Mouse (Mus musculus) forebrain, embryonic 16.5 days (tissue): ENCODE data around the gene Havcr1. TPM values are rescaled to one million over a fixed set of nuclear protein-coding genes. Genes with fewer than 3 reads are reported as not detected.
"Not testable (repeated sequence)": the region's sequence is repeated elsewhere in the genome, so short reads cannot be mapped to it uniquely, and the experiment has no call there.

ENCODE experiments used
- ATAC-seq: fragments of 200-750 bp; cut with Nextera tagmentation; 2 replicates; pipeline ENCODE4 v1.8.0; 2017; ENCODE audit warnings: mild to moderate bottlenecking, moderate library complexity
- H3K27ac ChIP-seq: fragments of 300-500 bp; sonication (generic); 2 replicates; pipeline ENCODE4 v1.5.1; 2014; ENCODE audit warnings: low read length, control low read depth
- H3K27me3 ChIP-seq: fragments of 300-500 bp; sonication (generic); replicated peaks from 2 replicates; pipeline ENCODE4 v1.6.1; 2014; ENCODE audit warnings: low read length; ENCODE audit not compliant: control insufficient read depth, insufficient read depth
- H3K36me3 ChIP-seq: fragments of 300-500 bp; sonication (generic); 2 replicates; pipeline ENCODE4 v1.6.1; 2014; ENCODE audit not compliant: control insufficient read depth, insufficient read depth
- H3K4me1 ChIP-seq: fragments of 300-500 bp; sonication (generic); replicated peaks from 2 replicates; pipeline ENCODE4 v1.6.1; 2014; ENCODE audit warnings: low read length; ENCODE audit not compliant: control insufficient read depth, insufficient read depth
- H3K4me2 ChIP-seq: fragments of 300-500 bp; sonication (generic); 2 replicates; pipeline ENCODE4 v1.6.1; 2014; ENCODE audit warnings: mild to moderate bottlenecking, low read length, control low read depth
- H3K4me3 ChIP-seq: fragments of 300-500 bp; sonication (generic); replicated peaks from 2 replicates; pipeline ENCODE4 v1.5.1; 2014; ENCODE audit warnings: mild to moderate bottlenecking, low read length, control low read depth
- H3K9ac ChIP-seq: fragments of 300-500 bp; sonication (generic); replicated peaks from 2 replicates; pipeline ENCODE4 v1.6.1; 2014; ENCODE audit warnings: low read depth, low read length, control low read depth
- H3K9me3 ChIP-seq: fragments of 300-500 bp; sonication (generic); 2 replicates; pipeline ENCODE4 v1.6.1; 2016; ENCODE audit warnings: low read length; ENCODE audit not compliant: control insufficient read depth
- WGBS: fragments of 180-500 bp; shearing (Covaris S2); extraction: QIAGEN DNeasy Blood & Tissue Kit; methylation state at CpG from one replicate; pipeline ENCODE4 v1.1.7; 2014; 5-methylcytosine and 5-hydroxymethylcytosine counted together
- polyA plus RNA-seq: library from polyadenylated mRNA; unstranded; fragments of >200 nt; fragmentation: Nextera tagmentation; extraction: Ambion mirVana; gene quantifications from 2 replicates; pipeline ENCODE4 v1.2.1, GENCODE M21; 2015

Havcr1 gene
- polyA plus RNA-seq, 1 experiment from 2014 or later = not detected

DNA sequence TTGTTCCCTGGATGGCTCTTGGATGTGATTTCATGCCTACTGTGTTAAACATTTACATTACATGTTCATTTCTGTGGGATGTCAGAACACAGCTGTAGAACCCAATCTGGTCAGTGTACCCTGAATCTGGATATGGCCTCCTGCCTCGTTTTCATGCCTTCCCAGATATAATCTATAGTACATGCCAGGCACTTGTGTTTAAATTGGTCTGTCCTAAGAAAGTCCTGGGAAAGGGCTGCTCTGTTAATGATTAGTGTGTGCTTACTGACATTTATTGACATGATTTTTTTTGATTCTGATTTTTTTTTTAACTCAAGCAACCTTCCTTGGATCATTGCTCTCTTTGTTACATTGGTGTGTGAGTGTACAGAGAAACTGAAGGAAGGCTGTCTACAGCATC lies 263 bp upstream of the Havcr1 start:
- no peaks in the 10 kb centered on the region for H3K9me3 ChIP-seq
- 44% methylated on average over 1 of the region's 1 CpGs for WGBS
- ATAC-seq = no peak

DNA sequence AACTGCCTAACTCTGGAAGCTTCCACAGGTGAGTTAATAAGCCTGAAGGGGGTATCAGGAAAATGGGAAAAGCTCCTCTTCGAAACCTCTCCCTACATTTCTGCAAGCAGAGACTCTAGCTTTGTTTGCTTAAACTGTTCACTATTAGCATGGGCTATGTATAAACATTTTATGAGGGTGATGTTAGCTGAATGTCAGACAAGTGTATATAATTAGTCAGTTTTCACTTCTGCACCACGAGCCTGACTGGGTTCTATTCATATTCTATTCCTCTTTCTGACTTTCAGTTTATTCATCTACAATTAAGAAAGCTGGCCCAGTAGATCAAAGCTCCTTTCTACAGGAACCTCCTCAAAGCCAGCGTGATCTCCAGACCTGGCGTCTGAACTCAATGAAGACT lies 4.6 kb downstream of the Havcr1 start:
- Histone ChIP-seq H3K27me3 (no peaks in the 10 kb centered on the region), H3K4me2 (no peak overlapping the region), H3K4me1 (no peaks in the 10 kb centered on the region), H3K9me3 (no peaks in the 10 kb centered on the region), H3K36me3 (no peaks in the 10 kb centered on the region), H3K9ac (no peak overlapping the region), H3K4me3 (no peak overlapping the region), H3K27ac (no peak overlapping the region)
- WGBS = 86% methylated on average over 4 of the region's 4 CpGs
- ATAC-seq = no peak

More for the DNA sequence above, 263 bp upstream of the Havcr1 start:
- Histone ChIP-seq H3K4me3 (no peak overlapping the region), H3K4me1 (no peaks in the 10 kb centered on the region), H3K27me3 (no peaks in the 10 kb centered on the region), H3K9ac (no peak overlapping the region), H3K27ac (no peak overlapping the region), H3K4me2 (no peak overlapping the region), H3K36me3 (no peaks in the 10 kb centered on the region)

DNA sequence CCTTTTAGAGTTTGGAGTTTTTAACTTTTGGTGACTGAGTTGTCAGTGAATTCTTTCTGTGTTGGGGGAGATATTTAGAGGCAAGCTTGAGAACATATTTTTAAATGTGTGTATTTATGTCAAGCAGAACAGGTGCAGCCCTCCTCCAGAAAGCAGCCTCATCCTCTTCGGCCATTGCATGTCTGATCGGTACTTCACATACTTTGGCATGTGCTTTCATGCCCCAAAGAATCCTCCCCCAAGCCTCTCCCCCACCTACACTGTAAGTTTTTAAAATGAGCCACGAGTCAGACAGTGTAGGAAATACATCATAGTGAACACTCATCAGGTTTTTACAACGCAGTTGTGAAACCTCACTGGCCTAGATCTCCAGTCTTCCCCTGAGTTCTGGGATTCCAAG lies 6.0 kb downstream of the Havcr1 start:
- H3K36me3 ChIP-seq = no peaks in the 10 kb centered on the region
- no peaks in the 10 kb centered on the region for H3K27me3 ChIP-seq
- H3K4me2 ChIP-seq = no peak overlapping the region
- no peak for ATAC-seq
- H3K9ac ChIP-seq = no peak overlapping the region
- no peaks in the 10 kb centered on the region for H3K4me1 ChIP-seq
- no peak overlapping the region for H3K27ac ChIP-seq
- no peaks in the 10 kb centered on the region for H3K9me3 ChIP-seq
- no peak overlapping the region for H3K4me3 ChIP-seq
- WGBS = 87% methylated on average over 4 of the region's 4 CpGs

DNA sequence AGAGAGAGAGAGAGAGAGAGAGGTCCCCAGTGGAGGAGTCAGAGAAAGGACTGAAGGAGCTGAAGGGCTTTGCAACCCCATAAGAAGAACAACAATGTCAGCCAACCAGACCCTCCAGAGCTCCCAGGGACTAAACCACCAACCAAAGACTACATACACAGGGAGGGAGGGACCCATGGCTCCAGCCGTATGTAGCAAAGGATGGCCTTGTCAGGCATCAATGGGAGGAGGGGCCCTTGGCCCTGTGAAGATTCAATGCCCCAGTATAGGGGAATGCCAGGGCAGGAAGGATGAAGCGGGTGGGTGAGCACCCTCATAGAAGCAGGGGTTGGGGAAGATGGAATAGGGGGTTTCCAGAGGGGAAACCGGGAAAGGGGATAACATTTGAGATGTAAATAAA lies 6.8 kb downstream of the Havcr1 start:
- WGBS = 86% methylated on average over 3 of the region's 3 CpGs

DNA sequence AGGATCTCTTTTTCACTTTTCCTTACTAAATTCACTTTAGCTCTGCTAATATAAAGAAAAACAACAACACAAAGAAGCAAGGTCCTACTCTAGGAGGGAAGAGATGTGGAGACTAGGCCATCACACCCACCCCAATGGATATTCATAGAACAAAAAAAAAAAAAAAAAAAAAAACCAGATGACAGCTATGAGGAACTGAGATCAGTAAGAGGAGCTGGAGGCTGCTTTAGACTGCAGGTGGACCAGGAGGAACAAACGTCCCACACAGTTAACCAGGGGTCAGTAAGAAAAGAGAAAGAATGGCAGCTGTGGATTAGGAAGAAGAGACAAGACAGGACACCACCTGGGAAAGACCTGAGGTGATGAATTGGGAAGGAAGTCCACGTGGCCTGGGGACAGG lies 13.1 kb downstream of the Havcr1 start:
- no peaks in the 10 kb centered on the region for H3K4me1 ChIP-seq
- H3K9me3 ChIP-seq = no peaks in the 10 kb centered on the region
- H3K27me3 ChIP-seq = no peaks in the 10 kb centered on the region
- H3K4me2 ChIP-seq = no peak overlapping the region
- ATAC-seq = no peak
- 55% methylated on average over 2 of the region's 2 CpGs for WGBS
- H3K36me3 ChIP-seq = no peaks in the 10 kb centered on the region
- no peak overlapping the region for H3K9ac ChIP-seq
- no peak overlapping the region for H3K4me3 ChIP-seq
- H3K27ac ChIP-seq = no peak overlapping the region

More for the DNA sequence above, 6.8 kb downstream of the Havcr1 start:
- no peak overlapping the region for H3K9ac ChIP-seq
- no peaks in the 10 kb centered on the region for H3K4me1 ChIP-seq
- no peaks in the 10 kb centered on the region for H3K27me3 ChIP-seq
- no peak overlapping the region for H3K27ac ChIP-seq
- no peak overlapping the region for H3K4me3 ChIP-seq
- H3K36me3 ChIP-seq = no peaks in the 10 kb centered on the region
- no peaks in the 10 kb centered on the region for H3K9me3 ChIP-seq
- ATAC-seq = no peak
- no peak overlapping the region for H3K4me2 ChIP-seq

DNA sequence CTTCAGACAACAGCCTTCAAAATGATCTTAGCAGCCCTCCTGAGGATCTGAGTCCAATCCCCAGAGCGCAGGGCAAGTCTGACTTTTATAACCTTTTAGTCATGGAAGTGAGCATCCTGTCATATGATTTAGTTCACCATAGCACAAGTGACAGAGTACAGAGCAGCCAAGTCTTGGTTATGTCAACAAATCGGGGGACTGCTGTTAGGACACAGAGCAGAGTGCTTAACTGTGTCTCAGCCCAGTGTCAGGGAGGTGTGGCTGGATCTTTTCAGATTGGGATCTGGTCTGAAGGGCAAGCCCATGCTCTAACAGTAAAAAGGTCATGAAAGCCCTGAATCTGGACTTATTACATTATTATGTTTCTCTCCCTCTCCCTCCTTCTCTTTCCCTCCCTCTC lies 18.8 kb downstream of the Havcr1 start:
- H3K4me2 ChIP-seq = no peak overlapping the region
- ATAC-seq = no peak
- 74% methylated on average over 2 of the region's 2 CpGs for WGBS
- H3K4me1 ChIP-seq = no peaks in the 10 kb centered on the region
- H3K36me3 ChIP-seq = no peaks in the 10 kb centered on the region
- no peak overlapping the region for H3K27ac ChIP-seq
- H3K9me3 ChIP-seq = no peaks in the 10 kb centered on the region
- H3K27me3 ChIP-seq = no peaks in the 10 kb centered on the region
- no peak overlapping the region for H3K9ac ChIP-seq
- no peak overlapping the region for H3K4me3 ChIP-seq

DNA sequence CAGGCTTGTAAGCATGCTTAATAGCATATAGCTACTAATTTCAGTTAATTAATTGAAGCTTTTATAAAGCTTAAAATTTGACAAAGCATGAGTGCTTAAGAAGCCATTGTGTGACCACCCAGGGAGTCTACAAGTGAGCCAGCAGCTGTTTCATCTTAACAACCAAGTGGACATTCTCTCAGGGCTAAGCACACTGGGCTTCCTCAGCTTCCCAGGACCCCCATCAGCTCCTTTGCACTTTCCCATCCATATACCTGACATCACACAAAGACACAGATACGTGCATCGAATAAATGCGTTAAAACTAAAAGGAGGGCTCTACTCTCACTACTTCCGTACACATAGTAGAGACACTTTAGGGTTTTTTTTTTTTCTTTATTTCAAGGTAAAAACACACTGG lies 19.8 kb downstream of the Havcr1 start:
- no peak for ATAC-seq
- 21% methylated on average over 4 of the region's 4 CpGs for WGBS
- H3K27ac ChIP-seq = no peak overlapping the region
- H3K27me3 ChIP-seq = no peaks in the 10 kb centered on the region
- H3K4me1 ChIP-seq = no peaks in the 10 kb centered on the region
- no peaks in the 10 kb centered on the region for H3K9me3 ChIP-seq
- H3K4me3 ChIP-seq = no peak overlapping the region
- no peak overlapping the region for H3K4me2 ChIP-seq
- no peak overlapping the region for H3K9ac ChIP-seq
- no peaks in the 10 kb centered on the region for H3K36me3 ChIP-seq

DNA sequence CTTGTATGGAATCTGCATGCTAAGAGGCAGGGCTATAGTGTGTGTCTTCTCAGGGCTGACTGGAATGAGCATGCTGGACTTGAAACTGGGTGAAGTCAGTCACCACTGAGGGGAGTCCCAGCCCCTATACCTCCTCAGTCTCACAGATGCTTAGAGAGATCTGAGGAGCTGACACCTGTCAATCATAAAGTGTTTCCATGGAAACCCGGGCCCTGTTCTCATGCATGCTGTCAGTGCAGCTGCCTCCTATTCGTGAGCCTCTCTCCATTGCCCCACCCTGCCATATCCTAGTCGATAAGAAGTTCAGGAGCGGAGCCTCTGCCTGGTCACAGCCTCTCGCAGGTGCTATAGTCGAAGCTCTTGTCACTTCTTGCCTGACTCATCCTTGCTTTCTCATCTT lies 20.8 kb downstream of the Havcr1 start:
- not testable (repeated sequence) for H3K27ac ChIP-seq, H3K4me2 ChIP-seq, H3K9me3 ChIP-seq, H3K4me3 ChIP-seq, H3K9ac ChIP-seq, H3K36me3 ChIP-seq, H3K4me1 ChIP-seq, H3K27me3 ChIP-seq
- WGBS = 85% methylated on average over 6 of the region's 6 CpGs
- ATAC-seq = peak; percentile 50; the same call in 1 of the 2 replicates

DNA sequence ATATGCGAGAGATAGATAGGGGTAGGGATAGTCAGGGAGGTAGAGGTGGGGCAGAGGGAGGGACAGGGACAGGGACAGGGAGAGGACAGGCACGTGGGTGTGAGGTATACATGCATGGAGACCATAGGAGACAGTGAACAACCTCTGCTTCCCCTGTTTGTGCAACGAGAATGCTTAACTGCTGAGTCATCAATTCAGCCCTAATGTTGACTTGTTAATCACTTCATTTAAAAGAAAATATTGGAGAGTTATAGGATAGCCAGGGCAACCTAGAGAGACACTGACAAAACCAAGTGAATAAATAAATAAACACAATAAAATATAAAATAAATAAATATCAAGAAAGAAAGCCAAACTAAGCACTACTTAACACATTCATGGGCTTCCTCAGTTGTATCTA lies 42.0 kb downstream of the Havcr1 start:
- no peaks in the 10 kb centered on the region for H3K9me3 ChIP-seq
- 78% methylated on average over 3 of the region's 3 CpGs for WGBS
- H3K4me3 ChIP-seq = no peak overlapping the region
- no peaks in the 10 kb centered on the region for H3K36me3 ChIP-seq
- ATAC-seq = no peak
- no peak overlapping the region for H3K4me2 ChIP-seq
- no peaks in the 10 kb centered on the region for H3K4me1 ChIP-seq
- no peak overlapping the region for H3K9ac ChIP-seq
- H3K27me3 ChIP-seq = no peaks in the 10 kb centered on the region
- no peak overlapping the region for H3K27ac ChIP-seq

DNA sequence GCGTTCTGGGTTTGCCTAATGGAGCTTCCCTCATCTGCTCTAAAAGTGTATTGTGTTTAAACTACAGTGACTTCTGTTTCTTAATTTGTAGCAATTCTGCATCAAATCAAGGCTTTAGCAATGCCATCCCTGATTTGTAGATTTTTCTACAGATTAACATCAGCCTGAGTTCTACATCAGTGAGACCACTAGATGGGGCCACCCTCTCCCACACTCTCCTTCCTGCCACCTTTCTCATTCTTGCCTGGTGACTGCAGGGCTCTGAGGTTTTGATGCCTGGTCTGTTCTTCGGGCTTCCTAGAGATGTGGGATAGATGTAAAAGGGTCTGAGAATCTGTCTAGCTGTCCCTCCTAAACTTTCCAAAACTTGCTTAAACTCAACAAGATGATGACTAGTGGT lies 44.9 kb downstream of the Havcr1 start:
- no peaks in the 10 kb centered on the region for H3K4me1 ChIP-seq
- no peaks in the 10 kb centered on the region for H3K36me3 ChIP-seq
- no peak overlapping the region for H3K27ac ChIP-seq
- no peak overlapping the region for H3K4me3 ChIP-seq
- H3K9me3 ChIP-seq = no peaks in the 10 kb centered on the region
- ATAC-seq = no peak
- no peaks in the 10 kb centered on the region for H3K27me3 ChIP-seq
- H3K4me2 ChIP-seq = no peak overlapping the region
- 88% methylated on average over 2 of the region's 2 CpGs for WGBS
- no peak overlapping the region for H3K9ac ChIP-seq
